Mouse (Mus musculus): ENCODE measurements at regions not wholly inside any gene's neighbourhood (a gene's known extent, or its start where the extent isn't known, plus 50 kb on each side); places are given as distances from the start of the nearest gene placed in this dataset.

- TF ChIP-seq POLR2A (IDR thresholded peaks at IDR 0.05; ENCODE audit: borderline replicate concordance, low read depth, low read length), result no peak
- TF ChIP-seq CTCF (IDR thresholded peaks at IDR 0.05; ENCODE audit: low read depth, low read length), result no peak
Observed at GRCm38 (mm10) chr3:128519913-128520316, 623.8 kb upstream of the Fam241a start.
